Mouse (Mus musculus) hindbrain, postnatal 0 days (tissue): ENCODE measurements around the gene Prpf8. TPM values are rescaled to one million over a fixed set of nuclear protein-coding genes. Genes with fewer than 3 reads are reported as not detected.

Experiments
- ATAC-seq: fragments of 200-750 bp; cut with Nextera tagmentation; 2 replicates; pipeline ENCODE4 v1.8.0; 2017; ENCODE audit warnings: mild to moderate bottlenecking, moderate TSS enrichment, moderate library complexity
- DNase-seq: peaks from one replicate; pipeline ENCODE4 v3.0.0-alpha.2; 2015; ENCODE audit warnings: low spot score
- H3K27ac ChIP-seq: fragments of 300-500 bp; sonication (generic); 2 replicates; pipeline ENCODE4 v1.5.1; 2014; ENCODE audit warnings: mild to moderate bottlenecking
- H3K27me3 ChIP-seq: fragments of 300-500 bp; sonication (generic); 2 replicates; pipeline ENCODE4 v1.6.1; 2014; ENCODE audit warnings: low read length, mixed read lengths; ENCODE audit not compliant: insufficient read depth
- H3K36me3 ChIP-seq: fragments of 300-500 bp; sonication (generic); 2 replicates; pipeline ENCODE4 v1.6.1; 2014; ENCODE audit warnings: low read length, mixed read lengths; ENCODE audit not compliant: insufficient read depth
- H3K4me1 ChIP-seq: fragments of 300-500 bp; sonication (generic); 2 replicates; pipeline ENCODE4 v1.6.1; 2014; ENCODE audit warnings: antibody characterized with exemption, low read length, mixed read lengths; ENCODE audit not compliant: insufficient read depth
- H3K4me2 ChIP-seq: fragments of 300-500 bp; sonication (generic); 2 replicates; pipeline ENCODE4 v1.6.1; 2014; ENCODE audit warnings: low read depth, mild to moderate bottlenecking, low read length, moderate library complexity, mixed read lengths
- H3K4me3 ChIP-seq: fragments of 300-500 bp; sonication (generic); 2 replicates; pipeline ENCODE4 v1.5.1; 2014; ENCODE audit warnings: low read length
- H3K9ac ChIP-seq: fragments of 300-500 bp; sonication (generic); replicated peaks from 2 replicates; pipeline ENCODE4 v1.6.1; 2014; ENCODE audit warnings: mild to moderate bottlenecking, low read length, moderate library complexity, mixed read lengths
- H3K9me3 ChIP-seq: fragments of 300-500 bp; sonication (generic); 2 replicates; pipeline ENCODE4 v1.6.1; 2016; ENCODE audit warnings: low read length, mixed read lengths
- CTCF ChIP-seq: IDR thresholded peaks from 2 replicates; pipeline ENCODE4 v1.5.1; 2016; ENCODE audit warnings: antibody characterized with exemption, control low read depth, low read depth
- WGBS: fragments of 180-500 bp; shearing (Covaris S2); extraction: QIAGEN DNeasy Blood & Tissue Kit; methylation state at CpG from one replicate; pipeline ENCODE4 v1.1.7; 2014; 5-methylcytosine and 5-hydroxymethylcytosine counted together
- polyA plus RNA-seq: library from polyadenylated mRNA; unstranded; fragments of >200 nt; fragmentation: Nextera tagmentation; extraction: Ambion mirVana; gene quantifications from 2 replicates; pipeline ENCODE4 v1.2.1, GENCODE M21; 2015
- total RNA-seq: library from RNA; depleted of rRNA; stranded (reverse); fragments of >200 nt; gene quantifications from 2 replicates; pipeline ENCODE4 v1.2.3, GENCODE M21; 2014

Prpf8 gene
- total and polyA plus RNA-seq, 2 experiments from 2014 or later: 29.4 to 118 TPM

DNA sequence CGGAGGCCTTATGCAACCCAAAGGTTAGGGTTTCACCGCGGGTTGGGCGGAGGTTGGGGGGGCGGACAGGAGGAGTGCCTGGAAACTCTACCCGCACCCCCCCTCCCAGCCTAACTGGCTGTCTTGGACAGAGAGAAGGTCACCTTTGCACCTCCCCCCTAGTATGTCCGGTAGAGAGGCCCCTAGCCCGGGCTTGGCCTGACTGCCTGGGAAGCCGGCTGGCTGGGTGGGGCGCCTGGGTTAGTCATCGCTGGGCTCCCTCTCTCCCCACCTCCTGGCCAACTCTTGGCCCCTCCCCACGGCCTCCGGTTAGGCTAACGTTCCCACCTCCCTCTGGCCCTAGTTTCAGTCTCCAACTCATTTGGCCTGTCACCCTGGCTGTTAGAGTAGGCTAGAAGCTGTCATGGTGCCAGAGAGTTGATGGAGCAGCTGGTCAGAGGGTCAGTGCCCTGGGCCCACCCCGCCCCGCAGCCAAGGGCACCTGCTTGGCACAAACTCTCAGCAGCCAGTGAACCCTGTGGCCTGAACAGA lies 24.3 kb upstream of the Prpf8 start:
- peak overlapping the region; percentile 91 for H3K4me3 ChIP-seq
- peak overlapping the region; percentile 71 for H3K9ac ChIP-seq
- H3K4me1 ChIP-seq: peaks cover 21% of the 10 kb centered on the region
- H3K27ac ChIP-seq: peak overlapping the region; percentile 75; the same call in 1 of the 2 replicates
- H3K9me3 ChIP-seq: no peaks in the 10 kb centered on the region
- ATAC-seq (no peak), DNase-seq (peak; percentile 12)
- 7% methylated on average over 12 of the region's 16 CpGs for WGBS
- no peak for TF ChIP-seq CTCF
- H3K27me3 ChIP-seq: no peaks in the 10 kb centered on the region
- peak overlapping the region; percentile 98 for H3K4me2 ChIP-seq
- peaks cover 11% of the 10 kb centered on the region for H3K36me3 ChIP-seq

DNA sequence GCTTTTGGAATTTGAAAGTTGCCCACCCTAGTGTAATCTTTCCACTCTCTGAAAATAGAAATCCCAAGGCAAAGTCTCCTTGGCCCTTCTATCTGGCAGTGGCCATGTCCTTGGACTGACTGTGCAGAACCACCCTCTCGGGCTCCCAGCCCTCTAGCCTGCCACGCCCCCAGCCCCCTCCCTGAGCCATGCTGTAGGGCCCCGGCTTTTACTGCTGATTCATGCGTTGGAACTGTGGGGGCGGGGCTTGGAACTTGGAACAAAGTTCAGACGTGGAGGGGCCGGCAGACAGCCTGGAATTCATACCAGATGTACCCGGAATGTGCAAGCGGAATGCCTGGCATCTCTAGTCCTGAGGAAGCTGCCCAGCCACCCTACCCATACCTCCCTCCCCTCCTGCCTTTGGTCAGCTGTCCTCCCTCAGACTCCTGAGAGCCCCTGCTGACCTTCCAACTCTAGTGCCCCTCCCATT lies 23.7 kb upstream of the Prpf8 start:
- Histone ChIP-seq H3K9ac (peak overlapping the region; percentile 71; the same call in 1 of the 2 replicates), H3K27ac (no peak overlapping the region), H3K4me1 (peaks cover 25% of the 10 kb centered on the region), H3K36me3 (peaks cover 11% of the 10 kb centered on the region), H3K9me3 (no peaks in the 10 kb centered on the region), H3K4me2 (peak overlapping the region; percentile 98), H3K27me3 (no peaks in the 10 kb centered on the region), H3K4me3 (peak overlapping the region; percentile 91)
- ATAC-seq (no peak), DNase-seq (peak; percentile 51)
- WGBS: 4% methylated on average over 9 of the region's 9 CpGs
- no peak for TF ChIP-seq CTCF

DNA sequence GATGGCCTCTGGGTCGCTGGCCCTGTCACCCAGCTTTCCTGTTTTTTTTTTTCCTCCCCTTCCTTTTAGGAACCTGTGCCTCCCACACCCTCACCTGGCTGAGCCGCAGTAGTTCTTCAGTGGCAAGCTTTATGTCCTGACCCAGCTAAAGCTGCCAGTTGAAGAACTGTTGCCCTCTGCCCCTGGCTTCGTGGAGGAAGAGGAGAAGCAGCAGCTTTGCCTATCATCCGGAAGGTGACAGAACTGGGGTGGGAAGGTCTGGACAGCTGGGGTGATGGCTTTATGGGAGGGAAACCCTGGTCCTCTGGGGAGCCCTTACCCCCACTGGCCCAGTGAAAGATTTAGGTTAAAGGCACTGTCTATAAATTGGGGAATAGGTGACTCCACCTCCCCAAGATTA lies 23.0 kb upstream of the Prpf8 start:
- H3K9me3 ChIP-seq: no peaks in the 10 kb centered on the region
- peaks cover 25% of the 10 kb centered on the region for H3K4me1 ChIP-seq
- 71% methylated on average over 4 of the region's 4 CpGs for WGBS
- TF ChIP-seq CTCF: no peak
- H3K9ac ChIP-seq: no peak overlapping the region
- H3K36me3 ChIP-seq: peaks cover 11% of the 10 kb centered on the region
- H3K27me3 ChIP-seq: no peaks in the 10 kb centered on the region
- no peak for ATAC-seq
- no peak overlapping the region for H3K4me2 ChIP-seq
- no peak overlapping the region for H3K4me3 ChIP-seq
- no peak overlapping the region for H3K27ac ChIP-seq
- no peak for DNase-seq

DNA sequence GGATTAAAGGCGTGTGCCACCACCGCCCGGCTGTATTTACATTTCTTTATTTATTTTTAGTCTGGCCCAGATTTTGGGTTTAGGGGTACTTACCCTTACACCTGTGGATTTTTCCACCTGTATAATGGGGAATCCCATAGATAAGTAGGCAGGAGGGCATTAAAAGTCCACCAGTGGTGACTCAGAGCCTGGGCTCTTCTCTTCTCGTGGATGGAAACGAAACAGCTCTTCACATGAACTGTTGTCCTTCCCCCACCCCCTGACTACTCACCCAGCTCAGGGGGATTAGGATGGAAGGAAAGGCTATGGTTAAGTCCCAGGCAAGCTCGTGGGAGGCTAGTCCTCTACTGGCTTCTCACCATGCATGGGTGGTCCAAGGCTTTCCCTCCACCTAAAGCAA lies 22.2 kb upstream of the Prpf8 start:
- WGBS: 83% methylated on average over 6 of the region's 6 CpGs
- Histone ChIP-seq H3K4me1 (peaks cover 25% of the 10 kb centered on the region), H3K9me3 (no peaks in the 10 kb centered on the region), H3K4me3 (no peak overlapping the region), H3K27ac (no peak overlapping the region), H3K4me2 (no peak overlapping the region), H3K9ac (no peak overlapping the region), H3K36me3 (peaks cover 11% of the 10 kb centered on the region), H3K27me3 (no peaks in the 10 kb centered on the region)
- TF ChIP-seq CTCF: no peak
- no peak for DNase-seq
- ATAC-seq: no peak

DNA sequence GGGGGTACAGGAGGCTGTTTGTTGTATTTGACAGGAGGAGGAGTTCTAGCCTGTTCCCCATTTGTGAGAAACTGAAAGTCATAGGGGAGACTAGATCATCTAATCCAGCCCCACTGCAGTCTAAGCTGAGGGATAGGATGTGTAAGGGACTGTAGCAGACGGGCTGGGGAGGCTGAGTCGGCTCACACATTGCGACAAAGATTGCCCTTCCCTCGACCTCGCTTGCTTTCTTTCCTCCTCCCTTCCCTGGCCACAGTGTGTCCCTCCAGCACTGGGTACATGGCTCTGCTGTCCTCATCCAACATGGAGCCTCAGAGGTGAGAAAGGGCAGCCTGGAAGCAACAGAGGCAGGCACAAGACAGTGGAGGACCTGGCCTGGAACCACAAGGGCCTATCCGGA lies 21.6 kb upstream of the Prpf8 start:
- Histone ChIP-seq H3K4me3 (no peak overlapping the region), H3K36me3 (peaks cover 11% of the 10 kb centered on the region), H3K4me1 (peaks cover 19% of the 10 kb centered on the region), H3K9ac (no peak overlapping the region), H3K27me3 (no peaks in the 10 kb centered on the region), H3K27ac (no peak overlapping the region), H3K9me3 (no peaks in the 10 kb centered on the region), H3K4me2 (no peak overlapping the region)
- 84% methylated on average over 6 of the region's 6 CpGs for WGBS
- no peak for DNase-seq
- no peak for ATAC-seq
- no peak for TF ChIP-seq CTCF

DNA sequence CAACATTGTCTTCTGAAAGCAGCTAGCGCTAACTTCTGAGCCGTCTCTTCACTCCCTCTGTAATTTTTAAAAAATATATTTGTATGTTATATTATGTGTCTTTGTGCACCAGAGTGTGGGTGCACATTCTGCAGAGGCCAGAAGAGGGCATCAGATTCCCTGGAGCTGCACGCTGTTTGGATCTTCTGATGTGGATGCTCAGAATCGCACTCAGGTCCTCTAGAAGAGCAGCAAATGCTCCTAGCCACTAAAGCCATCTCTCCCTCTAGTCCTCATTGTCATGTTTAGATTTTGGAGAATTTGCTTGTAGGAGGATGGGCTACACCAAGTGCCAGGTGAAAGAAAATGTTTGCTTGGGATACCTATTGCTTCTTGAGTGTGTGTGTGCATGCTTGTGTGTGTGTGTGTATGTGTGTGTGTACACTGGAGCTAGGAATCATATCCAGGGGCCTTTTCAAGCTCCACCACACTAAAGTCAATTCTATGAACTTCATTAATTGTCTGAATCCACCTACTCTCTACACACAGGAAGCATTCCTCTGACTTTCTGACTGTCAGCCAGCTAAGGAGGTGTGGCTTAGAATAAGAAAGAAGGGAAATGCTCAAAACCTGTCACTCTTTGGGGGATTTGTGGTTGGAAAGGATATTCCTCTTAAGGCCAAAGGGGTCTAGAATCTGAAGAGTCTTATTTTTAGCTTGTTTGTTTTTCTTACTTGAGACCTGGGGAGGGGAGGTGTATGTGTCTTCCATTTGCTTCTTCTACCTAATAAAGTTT lies 19.7 kb upstream of the Prpf8 start:
- no peaks in the 10 kb centered on the region for H3K27me3 ChIP-seq
- TF ChIP-seq CTCF: no peak
- no peak overlapping the region for H3K4me3 ChIP-seq
- H3K9ac ChIP-seq: no peak overlapping the region
- H3K4me2 ChIP-seq: no peak overlapping the region
- ATAC-seq: no peak
- WGBS: 95% methylated on average over 4 of the region's 4 CpGs
- peaks cover 11% of the 10 kb centered on the region for H3K36me3 ChIP-seq
- DNase-seq: no peak
- H3K4me1 ChIP-seq: peaks cover 19% of the 10 kb centered on the region
- H3K27ac ChIP-seq: no peak overlapping the region
- H3K9me3 ChIP-seq: no peaks in the 10 kb centered on the region
